Mouse (Mus musculus) embryonic facial prominence, embryonic 11.5 days (tissue): ENCODE data around the gene Abca4. TPM values are rescaled to one million over a fixed set of nuclear protein-coding genes. Genes with fewer than 3 reads are reported as not detected.

Source experiments
- ATAC-seq: fragments of 200-750 bp; cut with Nextera tagmentation; replicated peaks from 2 replicates; pipeline ENCODE4 v1.8.0; 2017; ENCODE audit warnings: low read depth; ENCODE audit not compliant: insufficient number of reproducible peaks, low FRiP score, low TSS enrichment
- DNase-seq: peaks from one replicate; pipeline ENCODE4 v3.0.0-alpha.2; 2015; ENCODE audit warnings: low spot score
- H3K27ac ChIP-seq: fragments of 300-500 bp; sonication (generic); replicated peaks from 2 replicates; pipeline ENCODE4 v1.5.1; 2014; ENCODE audit warnings: mild to moderate bottlenecking, low read depth, low read length, control low read depth
- H3K27me3 ChIP-seq: fragments of 300-500 bp; sonication (generic); 2 replicates; pipeline ENCODE4 v1.6.1; 2014; ENCODE audit warnings: mild to moderate bottlenecking, low read length, moderate library complexity, mixed read lengths; ENCODE audit not compliant: control insufficient read depth, insufficient read depth
- H3K36me3 ChIP-seq: fragments of 300-500 bp; sonication (generic); replicated peaks from 2 replicates; pipeline ENCODE4 v1.6.1; 2014; ENCODE audit warnings: low read depth, mild to moderate bottlenecking, low read length, moderate library complexity, mixed read lengths; ENCODE audit not compliant: control insufficient read depth, insufficient read depth
- H3K4me1 ChIP-seq: fragments of 300-500 bp; sonication (generic); 2 replicates; pipeline ENCODE4 v1.6.1; 2014; ENCODE audit warnings: low read length, mixed read lengths; ENCODE audit not compliant: control insufficient read depth, insufficient read depth
- H3K4me2 ChIP-seq: fragments of 300-500 bp; sonication (generic); 2 replicates; pipeline ENCODE4 v1.6.1; 2014; ENCODE audit warnings: low read depth, mild to moderate bottlenecking, control low read depth, low read length, moderate library complexity
- H3K4me3 ChIP-seq: fragments of 300-500 bp; sonication (generic); 2 replicates; pipeline ENCODE4 v1.5.1; 2014; ENCODE audit warnings: low read depth, low read length, control low read depth
- H3K9ac ChIP-seq: fragments of 300-500 bp; sonication (generic); replicated peaks from 2 replicates; pipeline ENCODE4 v1.6.1; 2014; ENCODE audit warnings: mild to moderate bottlenecking, control low read depth, low read length
- H3K9me3 ChIP-seq: fragments of 300-500 bp; sonication (generic); replicated peaks from 2 replicates; pipeline ENCODE4 v1.6.1; 2016; ENCODE audit warnings: mild to moderate bottlenecking, low read length, inconsistent platforms, mixed read lengths; ENCODE audit not compliant: control insufficient read depth
- WGBS: fragments of 180-500 bp; shearing (Covaris S2); extraction: QIAGEN DNeasy Blood & Tissue Kit; methylation state at CpG from one replicate; pipeline ENCODE4 v1.1.7; 2014; 5-methylcytosine and 5-hydroxymethylcytosine counted together
- polyA plus RNA-seq: library from polyadenylated mRNA; unstranded; fragments of >200 nt; fragmentation: Nextera tagmentation; extraction: Ambion mirVana; gene quantifications from 2 replicates; pipeline ENCODE4 v1.2.1, GENCODE M21; 2014

The Abca4 gene
- polyA plus RNA-seq, 1 experiment from 2014 or later = 1.9 TPM

DNA sequence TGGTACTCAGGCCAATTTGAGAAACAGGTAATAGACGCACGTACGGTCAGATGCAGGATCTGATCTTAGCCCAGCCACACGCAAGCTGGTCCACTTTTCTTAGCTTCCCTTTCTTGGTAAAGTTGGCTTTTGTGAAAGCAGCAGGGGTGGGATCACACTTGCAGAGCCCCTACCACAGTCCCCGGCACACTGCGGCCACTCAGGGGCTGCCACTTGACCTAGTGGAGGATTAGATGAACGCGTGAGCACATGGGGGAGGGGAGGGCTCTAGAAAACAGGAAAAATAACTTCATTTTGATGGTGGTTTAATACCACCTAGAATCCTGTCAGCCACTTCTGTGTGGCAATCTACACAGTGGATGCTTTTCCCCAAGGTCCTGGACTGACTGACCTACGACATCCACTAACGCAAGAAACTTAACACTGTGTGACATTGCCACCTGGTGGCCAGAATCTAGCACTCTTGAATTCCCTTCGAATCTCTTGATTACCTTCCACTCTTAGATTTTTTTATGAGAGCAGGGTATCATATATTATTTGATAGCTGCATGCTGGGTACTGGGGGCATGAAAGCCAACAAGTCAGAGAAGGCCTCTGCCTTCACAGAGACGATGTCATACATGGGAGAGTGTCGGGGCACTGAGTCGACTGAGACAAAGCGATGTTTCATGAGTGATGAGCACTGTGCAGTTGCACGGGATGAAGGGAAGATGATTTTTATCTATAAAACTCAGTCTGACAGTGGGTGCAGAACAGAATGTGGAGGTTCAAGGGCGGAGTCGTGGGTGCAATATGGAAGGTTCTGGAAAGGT, 96.6 kb downstream of the Abca4 start:
- WGBS = 64% methylated on average over 18 of the region's 18 CpGs
- Histone ChIP-seq H3K27ac (no peak overlapping the region), H3K9ac (no peak overlapping the region), H3K4me3 (no peak overlapping the region), H3K4me1 (no peaks in the 10 kb centered on the region), H3K27me3 (no peaks in the 10 kb centered on the region), H3K36me3 (no peaks in the 10 kb centered on the region), H3K9me3 (no peaks in the 10 kb centered on the region), H3K4me2 (no peak overlapping the region)
- DNase-seq (peak; percentile 87), ATAC-seq (peak; percentile 52; the same call in 1 of the 2 replicates)

DNA sequence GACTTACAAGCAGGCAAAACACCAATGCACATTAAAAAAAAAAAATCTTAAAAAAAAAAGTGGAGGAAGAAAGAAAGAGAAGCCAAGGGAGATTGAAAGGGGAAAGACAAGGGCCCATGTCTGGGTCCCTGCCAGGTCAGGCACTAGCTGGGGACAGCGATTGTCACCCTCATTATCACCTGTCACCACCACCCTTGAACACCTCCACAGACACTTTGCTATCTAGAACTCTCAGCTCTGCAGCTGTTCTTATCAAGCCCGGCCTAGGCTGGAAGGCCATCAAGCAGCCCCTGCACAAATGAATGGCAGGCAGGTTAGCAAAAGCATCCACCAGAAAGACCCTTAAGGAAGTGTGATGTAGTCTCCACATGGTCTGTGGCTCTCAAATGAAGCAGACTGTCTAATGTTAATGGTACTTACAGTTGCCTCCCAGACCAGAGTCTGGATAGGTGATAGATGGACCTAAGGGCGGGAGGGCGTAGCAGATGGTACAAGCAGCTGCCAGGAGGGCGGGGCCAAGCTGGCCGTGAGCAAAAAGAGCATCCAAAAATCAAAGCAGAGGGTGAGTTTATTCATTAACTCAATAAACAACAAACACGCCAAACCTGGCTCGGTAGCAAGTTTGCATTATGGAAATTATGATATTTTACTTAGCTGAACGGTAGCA, 98.1 kb downstream of the Abca4 start:
- no peak overlapping the region for H3K4me3 ChIP-seq
- H3K27me3 ChIP-seq = no peaks in the 10 kb centered on the region
- no peaks in the 10 kb centered on the region for H3K36me3 ChIP-seq
- 86% methylated on average over 9 of the region's 9 CpGs for WGBS
- no peaks in the 10 kb centered on the region for H3K4me1 ChIP-seq
- H3K27ac ChIP-seq = no peak overlapping the region
- DNase-seq = no peak
- H3K9me3 ChIP-seq = no peaks in the 10 kb centered on the region
- H3K9ac ChIP-seq = no peak overlapping the region
- H3K4me2 ChIP-seq = no peak overlapping the region
- ATAC-seq = no peak

DNA sequence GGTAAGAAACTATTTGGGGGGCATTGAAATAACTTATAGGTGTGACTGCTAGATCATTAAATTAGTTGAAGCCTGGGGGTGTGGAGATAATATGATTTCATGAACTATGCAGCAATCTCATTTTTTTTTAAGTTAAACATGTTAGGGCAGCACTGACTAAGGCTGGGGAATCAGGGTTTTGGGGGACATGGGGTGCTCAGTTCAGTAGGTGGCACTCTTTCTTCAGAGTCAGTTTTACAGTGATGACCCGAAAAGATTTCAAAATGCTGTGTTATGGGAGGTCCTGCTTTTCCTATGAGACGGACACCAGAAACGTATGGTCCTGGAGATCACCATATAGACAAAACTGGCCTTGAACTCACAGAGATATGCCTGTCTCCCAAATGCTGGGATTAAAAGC, 99.2 kb downstream of the Abca4 start:
- Histone ChIP-seq H3K36me3 (no peaks in the 10 kb centered on the region), H3K9ac (no peak overlapping the region), H3K4me3 (no peak overlapping the region), H3K4me2 (no peak overlapping the region), H3K9me3 (no peaks in the 10 kb centered on the region), H3K4me1 (no peaks in the 10 kb centered on the region), H3K27ac (no peak overlapping the region), H3K27me3 (no peaks in the 10 kb centered on the region)
- WGBS = 80% methylated on average over 3 of the region's 3 CpGs
- no peak for ATAC-seq
- DNase-seq = no peak

DNA sequence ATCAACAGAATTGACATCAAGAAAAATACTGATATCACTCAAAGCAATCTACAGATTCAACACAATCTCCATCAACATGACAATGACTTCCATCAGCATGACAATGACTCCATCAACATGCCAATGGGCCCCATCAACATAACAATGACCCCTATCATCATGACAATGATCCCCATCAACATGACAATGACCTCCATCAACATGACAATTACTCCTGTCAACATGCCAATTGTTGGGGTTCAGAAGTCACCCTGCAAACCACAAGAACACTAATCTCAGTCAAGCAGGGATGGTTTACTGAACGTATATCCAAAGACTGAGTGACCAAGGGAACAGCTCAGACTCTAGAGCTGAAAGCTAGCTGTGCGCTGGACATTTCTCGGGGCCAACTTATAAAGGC, 101.2 kb downstream of the Abca4 start:
- DNase-seq (no peak), ATAC-seq (no peak)
- Histone ChIP-seq H3K27me3 (no peaks in the 10 kb centered on the region), H3K36me3 (no peaks in the 10 kb centered on the region), H3K4me2 (no peak overlapping the region), H3K4me3 (no peak overlapping the region), H3K27ac (no peak overlapping the region), H3K9ac (no peak overlapping the region), H3K9me3 (no peaks in the 10 kb centered on the region), H3K4me1 (no peaks in the 10 kb centered on the region)
- 93% methylated on average over 3 of the region's 3 CpGs for WGBS

- Histone ChIP-seq H3K4me2 (no peak overlapping the region), H3K9me3 (no peaks in the 10 kb centered on the region), H3K9ac (no peak overlapping the region), H3K27ac (no peak overlapping the region), H3K4me3 (no peak overlapping the region), H3K4me1 (no peaks in the 10 kb centered on the region), H3K27me3 (no peaks in the 10 kb centered on the region), H3K36me3 (no peaks in the 10 kb centered on the region)
- no peak for ATAC-seq
- DNase-seq = no peak
- WGBS = 75% methylated on average over 7 of the region's 7 CpGs
Observed at GRCm38 (mm10) chr3:122150836-122151235, 106.6 kb downstream of the Abca4 start.

DNA sequence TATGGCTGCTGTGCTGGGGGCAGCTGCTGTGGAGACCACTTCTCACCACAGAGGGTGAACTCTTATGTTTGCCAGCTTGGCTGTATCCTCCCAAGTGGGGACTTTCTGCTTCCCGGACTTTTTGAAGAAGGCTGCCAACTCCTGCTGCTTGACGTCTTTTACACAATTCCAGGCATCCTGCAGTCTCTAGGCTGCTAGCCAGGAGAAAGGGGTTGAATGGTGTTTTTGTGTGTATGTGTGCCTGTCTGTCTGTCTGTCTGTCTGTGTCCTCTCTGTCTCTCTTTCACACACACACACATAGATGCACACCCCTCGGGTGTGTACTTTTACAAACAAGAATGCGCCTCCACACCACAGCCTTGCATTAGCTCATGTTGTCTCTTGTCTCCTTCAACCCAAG, 108.2 kb downstream of the Abca4 start:
- DNase-seq (no peak), ATAC-seq (no peak)
- Histone ChIP-seq H3K9me3 (no peaks in the 10 kb centered on the region), H3K36me3 (no peaks in the 10 kb centered on the region), H3K9ac (no peak overlapping the region), H3K4me1 (no peaks in the 10 kb centered on the region), H3K4me3 (no peak overlapping the region), H3K27ac (no peak overlapping the region), H3K27me3 (no peaks in the 10 kb centered on the region), H3K4me2 (no peak overlapping the region)
- 63% methylated on average over 4 of the region's 4 CpGs for WGBS

- no peak for ATAC-seq
- Histone ChIP-seq H3K4me2 (no peak overlapping the region), H3K4me3 (no peak overlapping the region), H3K27me3 (no peaks in the 10 kb centered on the region), H3K9ac (no peak overlapping the region), H3K36me3 (no peaks in the 10 kb centered on the region), H3K4me1 (no peaks in the 10 kb centered on the region), H3K27ac (no peak overlapping the region), H3K9me3 (no peaks in the 10 kb centered on the region)
- no peak for DNase-seq
- WGBS = 77% methylated on average over 2 of the region's 2 CpGs
Observed at GRCm38 (mm10) chr3:122154080-122154479, 109.8 kb downstream of the Abca4 start.

DNA sequence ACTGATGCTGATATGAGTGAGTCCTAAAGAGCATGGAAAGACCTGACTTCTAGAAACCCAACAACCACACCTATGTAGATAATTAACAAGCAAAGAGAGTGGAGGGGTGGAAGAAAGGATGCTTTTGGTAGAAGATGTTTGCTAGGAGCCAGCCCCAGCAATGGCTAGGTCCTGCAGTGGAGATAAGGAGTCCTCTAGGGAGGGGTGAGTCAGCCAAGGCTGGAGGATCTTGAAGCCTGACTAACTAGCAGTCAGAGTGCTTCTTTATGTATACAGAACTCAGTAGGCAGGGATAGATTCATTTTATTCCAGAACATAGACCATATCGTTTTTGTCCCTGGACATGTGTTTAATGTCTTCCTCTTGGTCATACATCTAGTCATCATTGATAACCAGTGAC, 115.2 kb downstream of the Abca4 start:
- H3K4me3 ChIP-seq = no peak overlapping the region
- H3K27ac ChIP-seq = no peak overlapping the region
- H3K27me3 ChIP-seq = no peaks in the 10 kb centered on the region
- H3K4me1 ChIP-seq = no peaks in the 10 kb centered on the region
- no peak overlapping the region for H3K9ac ChIP-seq
- DNase-seq = no peak
- WGBS = 87% methylated on average over 1 of the region's 1 CpGs
- no peaks in the 10 kb centered on the region for H3K36me3 ChIP-seq
- no peak overlapping the region for H3K4me2 ChIP-seq
- ATAC-seq = no peak
- no peaks in the 10 kb centered on the region for H3K9me3 ChIP-seq
